In the genomic region with DNA sequence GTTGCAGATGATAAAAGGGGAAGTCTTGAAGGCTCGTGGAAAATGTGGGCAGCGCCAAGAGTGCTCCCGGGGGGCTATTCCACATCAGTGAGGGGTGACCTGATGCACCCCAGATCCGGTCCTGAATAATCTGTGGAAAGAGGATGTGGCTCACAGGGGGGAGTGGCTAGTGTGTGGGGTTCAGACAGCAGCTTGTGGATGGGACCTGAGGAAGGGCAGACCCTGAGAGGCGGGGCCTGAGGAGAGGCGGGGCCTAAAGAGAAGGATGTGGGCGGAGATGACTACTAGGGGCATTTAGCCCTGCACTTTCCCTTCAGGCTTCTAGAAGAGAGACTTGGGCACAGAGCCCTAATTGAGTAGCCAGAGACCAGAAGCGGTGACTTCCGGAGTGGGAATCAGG, we compare ENCODE assay signal across 1 mouse cellular context.
TF ChIP-seq lines count a peak whose summit lies in the region.

No protein-coding gene starts in this region.

TF ChIP-seq in MEL, 35 proteins besides CTCF, POLR2A, EP300 and RAD21:
- no peak for TF ChIP-seq NELFE (IDR thresholded peaks at IDR 0.05; ENCODE audit: low read depth, low read length)
- TF ChIP-seq TAL1 (IDR thresholded peaks at IDR 0.05; ENCODE audit: low read length): no peak
